10 mouse cellular contexts compared by ENCODE assay signal in the genomic region with DNA sequence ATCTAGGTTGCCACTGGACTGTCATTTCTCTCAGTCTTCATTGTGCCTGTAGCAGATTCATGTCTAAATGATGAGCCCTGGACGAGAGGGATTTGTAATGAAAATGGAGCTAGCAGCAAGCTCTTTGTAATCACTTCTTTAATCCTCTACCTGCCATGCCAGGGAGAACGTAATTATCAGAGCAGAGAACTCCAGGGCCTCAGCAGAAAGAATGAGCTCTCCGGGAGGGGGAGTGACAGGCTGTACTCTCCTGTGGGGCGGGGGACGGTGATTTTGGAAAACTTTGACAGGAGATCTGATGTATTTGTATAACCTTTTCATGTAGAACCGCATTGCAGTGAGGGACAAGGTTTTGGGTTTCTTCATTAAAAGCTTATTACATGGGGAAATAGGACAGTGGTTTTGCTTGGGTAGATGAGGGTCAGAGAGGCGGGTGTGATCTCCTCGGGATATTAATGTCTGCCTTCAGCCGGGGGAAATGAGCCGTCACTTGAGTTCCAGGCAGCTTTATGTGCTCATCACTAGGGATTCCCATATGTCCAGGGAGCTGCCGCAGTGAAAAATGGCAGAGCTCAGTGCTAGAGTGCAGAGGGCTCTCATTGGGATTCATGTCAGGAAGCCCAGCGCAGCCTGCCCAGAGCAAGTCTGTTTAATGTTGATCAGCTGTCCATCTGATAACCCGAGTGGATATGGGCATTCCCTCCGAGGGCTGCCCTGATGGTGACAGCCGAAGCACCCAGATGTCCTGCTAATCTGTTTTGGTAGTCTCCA.
DNase-seq lines count a peak whose midpoint lies in the region; ATAC-seq lines count a peak whose summit lies in the region.
"Had no signal": no experiment of that assay in that cellular context is flagged by ENCODE, and none has a peak within 500 bp of the region (broad histone marks: within the 10 kb centered on the region; RNA-seq: fewer than 3 reads in every experiment).

No protein-coding gene starts in this region.

- 24% methylated on average over 15 of the region's 15 CpGs for WGBS in embryonic facial prominence, embryonic 12.5 days
- WGBS in hindbrain, embryonic 15.5 days = 11% methylated on average over 15 of the region's 15 CpGs
- WGBS in neural tube, embryonic 15.5 days = 9% methylated on average over 15 of the region's 15 CpGs

- H3K4me2 ChIP-seq in embryonic facial prominence, embryonic 12.5 days (replicated peaks) = no peak overlapping the region
- peak overlapping the region; percentile 30 for H3K4me2 ChIP-seq in hindbrain, embryonic 15.5 days
- H3K4me2 ChIP-seq in neural tube, embryonic 15.5 days = peak overlapping the region; percentile 26

- H3K4me1 ChIP-seq in embryonic facial prominence, embryonic 12.5 days = peaks cover 20% of the 10 kb centered on the region
- peaks cover 21% of the 10 kb centered on the region for H3K4me1 ChIP-seq in hindbrain, embryonic 15.5 days (replicated peaks)
- peaks cover 24% of the 10 kb centered on the region for H3K4me1 ChIP-seq in neural tube, embryonic 15.5 days

- H3K9ac ChIP-seq in embryonic facial prominence, embryonic 12.5 days = no peak overlapping the region
- H3K9ac ChIP-seq in hindbrain, embryonic 15.5 days = no peak overlapping the region
- no peak overlapping the region for H3K9ac ChIP-seq in neural tube, embryonic 15.5 days (replicated peaks)

- DNase-seq in kidney, postnatal 4 days = peak; percentile 36 to 50
- no peak for DNase-seq in kidney, adult 18-20 months
- no peak for DNase-seq in frontal cortex, postnatal 14 days (ENCODE audit: low spot score in 2 of 2)
- DNase-seq: kidney, adult 9 months; spleen, adult 18-20 months; thymus, postnatal 4 days had no signal

- no peak overlapping the region for H3K27ac ChIP-seq in embryonic facial prominence, embryonic 12.5 days
- peak overlapping the region; percentile 76 for H3K27ac ChIP-seq in hindbrain, embryonic 15.5 days (replicated peaks)
- peak overlapping the region; percentile 72 for H3K27ac ChIP-seq in neural tube, embryonic 15.5 days (replicated peaks)

- H3K4me3 ChIP-seq in embryonic facial prominence, embryonic 12.5 days = no peak overlapping the region
- no peak overlapping the region for H3K4me3 ChIP-seq in hindbrain, embryonic 15.5 days
- no peak overlapping the region for H3K4me3 ChIP-seq in neural tube, embryonic 15.5 days (replicated peaks)

- 0 out of 2 replicates have a peak, but pooled peaks have one; percentile 41 for ATAC-seq in embryonic facial prominence, embryonic 12.5 days (ENCODE audit: insufficient number of reproducible peaks, insufficient read depth, low FRiP score, low TSS enrichment)
- peak; percentile 83 for ATAC-seq in hindbrain, embryonic 15.5 days (ENCODE audit: low FRiP score, low read depth)
- peak; percentile 84 for ATAC-seq in neural tube, embryonic 15.5 days (ENCODE audit: low FRiP score)
- ATAC-seq in monocyte, adult 5-6 weeks (replicated peaks; ENCODE audit: insufficient number of reproducible peaks, low FRiP score, low TSS enrichment, poor library complexity, severe bottlenecking) = no peak

- no peaks in the 10 kb centered on the region for H3K36me3 ChIP-seq in embryonic facial prominence, embryonic 12.5 days
- H3K36me3 ChIP-seq in hindbrain, embryonic 15.5 days = no peaks in the 10 kb centered on the region
- no peaks in the 10 kb centered on the region for H3K36me3 ChIP-seq in neural tube, embryonic 15.5 days

- H3K9me3 ChIP-seq in embryonic facial prominence, embryonic 12.5 days = no peaks in the 10 kb centered on the region
- H3K9me3 ChIP-seq in hindbrain, embryonic 15.5 days = no peaks in the 10 kb centered on the region
- H3K9me3 ChIP-seq in neural tube, embryonic 15.5 days (replicated peaks) = no peaks in the 10 kb centered on the region

- no peaks in the 10 kb centered on the region for H3K27me3 ChIP-seq in embryonic facial prominence, embryonic 12.5 days
- no peaks in the 10 kb centered on the region for H3K27me3 ChIP-seq in hindbrain, embryonic 15.5 days
- no peaks in the 10 kb centered on the region for H3K27me3 ChIP-seq in neural tube, embryonic 15.5 days (replicated peaks)

Comparison
In these comparisons a context has a peak if more than half of its experiments do, and no peak if none do; other contexts are left out.
1. DNase-seq: peak in kidney, postnatal 4 days (2 of 2); none in kidney, adult 18-20 months (single experiment) and frontal cortex, postnatal 14 days (0 of 2).